Mouse (Mus musculus): ENCODE data around the gene Ankrd13c. TPM values are rescaled to one million over a fixed set of nuclear protein-coding genes. Genes with fewer than 3 reads are reported as not detected.

Gene Ankrd13c
- polyA plus RNA-seq (2014; fragmentation: Nextera tagmentation; extraction: Ambion mirVana): 26.5 and 28.6 TPM in 2 replicates

DNA sequence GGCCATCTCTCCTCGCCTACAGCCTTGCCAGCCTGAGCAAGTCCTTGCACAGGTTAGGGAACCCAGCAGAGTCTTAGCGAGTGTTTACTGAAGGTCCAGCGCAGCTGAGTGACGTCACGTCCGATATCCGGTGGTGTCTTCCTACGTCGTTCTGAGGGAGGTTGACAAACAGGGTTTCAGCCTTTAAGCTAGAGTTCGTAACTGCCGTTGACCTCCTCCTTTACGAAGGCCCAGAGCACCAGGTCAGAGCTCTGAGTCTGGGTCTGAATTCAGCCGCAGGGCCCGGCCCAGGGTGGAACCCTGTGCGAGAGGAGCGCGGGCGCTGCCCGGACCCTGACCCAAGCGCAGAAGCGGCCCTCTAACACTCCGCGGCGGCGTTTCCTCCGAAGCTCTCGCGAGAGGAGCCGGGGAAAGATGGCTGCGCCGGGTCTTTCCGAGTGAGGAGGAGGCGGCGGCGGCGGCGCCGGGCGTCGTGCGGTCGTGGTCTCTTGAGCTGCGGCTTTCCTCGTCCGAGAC is at the start of gene Ankrd13c:
Ankrd13c (plus strand) TSS at position 397 of the 516 bp plus-strand sequence.
- Histone ChIP-seq H3K4me3 (ENCODE audit: low read depth, low read length) (peak within 1 kb of the TSS; percentile 97), H3K4me2 (peak within 1 kb of the TSS; percentile 90), H3K27me3 (replicated peaks; ENCODE audit: control insufficient read depth, insufficient read depth, low read length) (no peaks in the 10 kb centered on the region), H3K27ac (ENCODE audit: low read depth, low read length) (peak within 1 kb of the TSS; percentile 94), H3K4me1 (replicated peaks; ENCODE audit: control insufficient read depth, insufficient read depth, low read length) (no peaks in the 10 kb centered on the region), H3K9ac (ENCODE audit: low read depth, low read length) (peak within 1 kb of the TSS; percentile 95), H3K36me3 (ENCODE audit: control insufficient read depth, insufficient read depth, low read length) (no peaks in the 10 kb centered on the region), H3K9me3 (ENCODE audit: control insufficient read depth, low read length) (no peaks in the 10 kb centered on the region)
- DNase-seq (ENCODE audit: low spot score): peak; percentile 91
- peak; percentile 94 for ATAC-seq (replicated peaks; ENCODE audit: low FRiP score)
- under 1% methylated on average over 45 of the region's 45 CpGs for WGBS

DNA sequence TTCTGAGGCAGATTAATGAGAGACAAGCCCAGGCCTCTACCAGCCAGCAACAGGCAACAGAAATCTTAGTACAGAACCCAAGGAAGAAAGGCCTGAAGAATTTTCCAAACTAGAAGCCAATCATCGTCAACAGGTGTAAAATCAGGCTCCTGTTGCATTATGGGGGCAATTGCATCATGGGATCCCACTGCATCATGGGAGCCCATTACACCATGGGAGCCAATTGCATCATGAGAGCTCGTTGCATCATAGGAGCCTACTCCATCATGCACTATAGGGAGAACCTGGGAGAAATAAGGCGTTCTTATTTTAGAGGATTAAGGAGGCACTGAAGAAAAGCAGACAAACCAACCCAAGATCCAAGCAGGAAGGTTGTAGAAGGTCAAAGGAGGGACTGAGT is 49.4 kb upstream of the Ankrd13c start:
- Histone ChIP-seq H3K36me3 (ENCODE audit: control insufficient read depth, insufficient read depth, low read length) (no peaks in the 10 kb centered on the region), H3K4me3 (ENCODE audit: low read depth, low read length) (no peak overlapping the region), H3K4me2 (no peak overlapping the region), H3K9me3 (ENCODE audit: control insufficient read depth, low read length) (no peaks in the 10 kb centered on the region), H3K27me3 (replicated peaks; ENCODE audit: control insufficient read depth, insufficient read depth, low read length) (no peaks in the 10 kb centered on the region), H3K9ac (ENCODE audit: low read depth, low read length) (no peak overlapping the region), H3K4me1 (replicated peaks; ENCODE audit: control insufficient read depth, insufficient read depth, low read length) (no peaks in the 10 kb centered on the region), H3K27ac (ENCODE audit: low read depth, low read length) (no peak overlapping the region)
- 76% methylated on average over 3 of the region's 3 CpGs for WGBS
- ATAC-seq (replicated peaks; ENCODE audit: low FRiP score) (no peak), DNase-seq (ENCODE audit: low spot score) (no peak)

DNA sequence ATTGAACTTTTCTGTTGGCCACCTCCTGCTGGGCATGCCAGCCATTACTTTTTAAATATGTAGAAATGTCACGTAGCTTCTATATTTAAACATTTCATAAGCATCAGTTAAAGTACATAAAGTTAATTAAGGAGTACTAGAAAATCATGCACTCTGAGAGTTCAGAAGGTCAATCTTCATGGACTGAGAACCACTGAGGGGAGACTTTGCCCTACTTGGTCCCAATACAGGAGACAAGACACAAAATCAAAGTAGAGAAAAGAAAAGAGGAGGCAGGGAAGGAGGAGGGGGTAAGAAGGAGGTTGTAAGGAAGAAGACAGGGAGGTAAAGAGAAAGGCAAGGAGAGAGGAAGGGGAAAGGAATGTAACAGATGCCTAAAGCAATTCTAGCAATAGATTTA is 47.1 kb upstream of the Ankrd13c start:
- H3K4me2 ChIP-seq: no peak overlapping the region
- H3K27me3 ChIP-seq (replicated peaks; ENCODE audit: control insufficient read depth, insufficient read depth, low read length): no peaks in the 10 kb centered on the region
- H3K4me3 ChIP-seq (ENCODE audit: low read depth, low read length): no peak overlapping the region
- H3K9me3 ChIP-seq (ENCODE audit: control insufficient read depth, low read length): no peaks in the 10 kb centered on the region
- H3K4me1 ChIP-seq (replicated peaks; ENCODE audit: control insufficient read depth, insufficient read depth, low read length): no peaks in the 10 kb centered on the region
- no peak overlapping the region for H3K9ac ChIP-seq (ENCODE audit: low read depth, low read length)
- DNase-seq (ENCODE audit: low spot score): no peak
- H3K36me3 ChIP-seq (ENCODE audit: control insufficient read depth, insufficient read depth, low read length): no peaks in the 10 kb centered on the region
- no peak overlapping the region for H3K27ac ChIP-seq (ENCODE audit: low read depth, low read length)
- WGBS: 91% methylated on average over 1 of the region's 1 CpGs
- no peak for ATAC-seq (replicated peaks; ENCODE audit: low FRiP score)

DNA sequence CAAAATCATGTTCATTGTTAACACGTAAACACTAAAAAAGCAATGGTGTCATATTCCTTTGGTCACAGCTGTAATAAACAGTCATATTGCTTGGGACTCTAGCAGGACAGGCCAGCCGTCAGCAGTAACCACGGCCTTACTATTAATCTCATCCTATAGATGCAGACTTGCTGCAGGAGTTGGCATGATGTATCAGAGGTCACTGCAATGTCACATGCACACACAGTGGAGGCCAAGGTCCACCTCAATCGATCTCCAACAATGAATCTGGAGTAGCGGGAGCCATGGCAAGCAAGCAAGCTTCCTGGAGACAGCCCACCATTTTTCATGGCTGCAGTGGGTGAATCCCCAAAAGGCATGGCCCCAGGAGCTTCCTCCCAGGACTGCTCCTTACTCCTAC is 45.3 kb upstream of the Ankrd13c start:
- no peaks in the 10 kb centered on the region for H3K9me3 ChIP-seq (ENCODE audit: control insufficient read depth, low read length)
- no peak overlapping the region for H3K27ac ChIP-seq (ENCODE audit: low read depth, low read length)
- no peaks in the 10 kb centered on the region for H3K36me3 ChIP-seq (ENCODE audit: control insufficient read depth, insufficient read depth, low read length)
- DNase-seq (ENCODE audit: low spot score) (no peak), ATAC-seq (replicated peaks; ENCODE audit: low FRiP score) (no peak)
- no peak overlapping the region for H3K9ac ChIP-seq (ENCODE audit: low read depth, low read length)
- 79% methylated on average over 5 of the region's 5 CpGs for WGBS
- no peak overlapping the region for H3K4me2 ChIP-seq
- no peak overlapping the region for H3K4me3 ChIP-seq (ENCODE audit: low read depth, low read length)
- no peaks in the 10 kb centered on the region for H3K27me3 ChIP-seq (replicated peaks; ENCODE audit: control insufficient read depth, insufficient read depth, low read length)
- no peaks in the 10 kb centered on the region for H3K4me1 ChIP-seq (replicated peaks; ENCODE audit: control insufficient read depth, insufficient read depth, low read length)

DNA sequence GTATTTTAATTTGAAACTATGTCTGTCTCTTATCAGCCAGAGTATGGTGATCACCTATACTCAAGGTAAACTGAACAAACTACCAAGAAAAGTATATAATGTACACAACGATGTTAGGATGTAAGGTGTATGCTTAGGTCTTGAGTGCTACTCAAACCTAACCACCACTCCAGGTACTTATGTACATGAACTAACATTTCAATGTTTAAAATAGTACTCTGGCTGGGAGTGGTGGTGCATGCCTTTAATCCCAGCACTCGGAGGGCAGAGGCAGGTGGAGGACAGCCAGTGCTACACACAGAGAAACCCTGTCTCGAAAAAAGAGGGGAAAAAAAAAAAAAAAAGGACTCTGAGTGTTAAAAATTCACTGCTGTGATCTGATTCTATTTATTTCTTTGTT is 38.9 kb upstream of the Ankrd13c start:
- no peak overlapping the region for H3K27ac ChIP-seq (ENCODE audit: low read depth, low read length)
- no peak overlapping the region for H3K4me3 ChIP-seq (ENCODE audit: low read depth, low read length)
- no peaks in the 10 kb centered on the region for H3K27me3 ChIP-seq (replicated peaks; ENCODE audit: control insufficient read depth, insufficient read depth, low read length)
- 68% methylated on average over 3 of the region's 3 CpGs for WGBS
- H3K4me2 ChIP-seq: no peak overlapping the region
- H3K4me1 ChIP-seq (replicated peaks; ENCODE audit: control insufficient read depth, insufficient read depth, low read length): no peaks in the 10 kb centered on the region
- no peaks in the 10 kb centered on the region for H3K9me3 ChIP-seq (ENCODE audit: control insufficient read depth, low read length)
- DNase-seq (ENCODE audit: low spot score) (no peak), ATAC-seq (replicated peaks; ENCODE audit: low FRiP score) (no peak; the same call in 1 of the 2 replicates)
- H3K9ac ChIP-seq (ENCODE audit: low read depth, low read length): no peak overlapping the region
- H3K36me3 ChIP-seq (ENCODE audit: control insufficient read depth, insufficient read depth, low read length): no peaks in the 10 kb centered on the region

DNA sequence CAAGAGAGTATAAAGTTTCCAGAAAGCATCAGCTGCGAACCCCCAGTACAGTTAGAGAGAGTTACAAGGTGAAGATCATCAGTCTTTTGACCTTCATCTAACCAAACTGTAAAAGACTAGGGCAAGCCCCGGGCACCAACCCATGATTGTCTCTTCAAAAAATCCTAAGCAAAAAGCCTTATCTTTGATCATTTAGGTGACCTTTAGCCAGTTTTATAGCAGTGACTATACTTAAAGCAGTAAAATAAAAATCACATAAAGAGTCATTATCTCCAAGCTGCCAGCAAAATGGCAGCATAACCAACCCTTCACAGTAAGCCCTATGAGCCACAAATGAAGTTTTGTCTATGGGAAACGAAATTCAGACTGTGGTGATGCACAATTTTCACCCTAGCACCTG is 36.8 kb upstream of the Ankrd13c start:
- Histone ChIP-seq H3K9ac (ENCODE audit: low read depth, low read length) (no peak overlapping the region), H3K4me3 (ENCODE audit: low read depth, low read length) (no peak overlapping the region), H3K36me3 (ENCODE audit: control insufficient read depth, insufficient read depth, low read length) (no peaks in the 10 kb centered on the region), H3K4me2 (no peak overlapping the region), H3K27ac (ENCODE audit: low read depth, low read length) (no peak overlapping the region), H3K27me3 (replicated peaks; ENCODE audit: control insufficient read depth, insufficient read depth, low read length) (no peaks in the 10 kb centered on the region), H3K4me1 (replicated peaks; ENCODE audit: control insufficient read depth, insufficient read depth, low read length) (no peaks in the 10 kb centered on the region), H3K9me3 (ENCODE audit: control insufficient read depth, low read length) (no peaks in the 10 kb centered on the region)
- 70% methylated on average over 3 of the region's 3 CpGs for WGBS
- no peak for DNase-seq (ENCODE audit: low spot score)
- ATAC-seq (replicated peaks; ENCODE audit: low FRiP score): no peak

DNA sequence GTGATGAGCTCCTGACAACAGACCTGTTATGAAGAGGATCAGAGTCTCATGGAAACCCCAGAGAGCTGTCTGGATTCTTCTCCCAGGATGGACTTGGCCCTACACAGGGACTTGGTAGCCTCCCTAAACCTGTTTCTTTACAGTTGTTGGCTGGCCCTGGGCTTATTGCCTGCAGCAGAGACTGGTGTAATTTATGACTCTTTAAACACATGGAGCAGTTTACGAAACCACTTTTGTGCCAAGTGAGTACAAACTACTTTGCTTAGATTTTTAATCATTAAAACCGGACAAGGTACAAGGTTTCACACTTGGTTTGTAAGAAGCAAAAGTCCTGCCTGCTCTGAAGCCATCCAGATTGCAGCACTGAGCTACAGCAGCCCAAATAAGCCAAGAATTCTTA is 34.9 kb upstream of the Ankrd13c start:
- no peaks in the 10 kb centered on the region for H3K36me3 ChIP-seq (ENCODE audit: control insufficient read depth, insufficient read depth, low read length)
- H3K9ac ChIP-seq (ENCODE audit: low read depth, low read length): no peak overlapping the region
- H3K27ac ChIP-seq (ENCODE audit: low read depth, low read length): no peak overlapping the region
- no peak for DNase-seq (ENCODE audit: low spot score)
- no peak for ATAC-seq (replicated peaks; ENCODE audit: low FRiP score)
- H3K4me2 ChIP-seq: no peak overlapping the region
- WGBS: 86% methylated on average over 2 of the region's 2 CpGs
- H3K4me3 ChIP-seq (ENCODE audit: low read depth, low read length): no peak overlapping the region
- no peaks in the 10 kb centered on the region for H3K27me3 ChIP-seq (replicated peaks; ENCODE audit: control insufficient read depth, insufficient read depth, low read length)
- H3K9me3 ChIP-seq (ENCODE audit: control insufficient read depth, low read length): no peaks in the 10 kb centered on the region
- no peaks in the 10 kb centered on the region for H3K4me1 ChIP-seq (replicated peaks; ENCODE audit: control insufficient read depth, insufficient read depth, low read length)

DNA sequence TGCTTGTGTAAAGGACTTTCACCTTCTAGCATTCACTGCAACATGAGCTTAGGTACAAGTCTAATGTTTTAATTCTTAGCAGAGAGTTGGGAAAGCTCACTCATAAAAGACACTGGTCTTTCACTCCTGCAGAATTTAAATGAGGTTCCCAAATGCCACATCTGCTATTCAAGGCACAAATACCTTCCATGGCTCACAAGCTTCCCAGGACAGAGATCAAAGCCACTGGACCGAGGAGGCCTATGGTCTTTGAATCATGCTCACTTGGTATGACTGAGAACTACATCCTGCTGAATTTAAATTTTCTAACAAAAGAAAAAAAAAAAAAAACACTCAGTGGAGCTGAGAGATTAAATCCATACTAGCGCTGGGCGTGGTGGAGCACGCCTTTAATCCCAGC is 30.7 kb upstream of the Ankrd13c start:
- H3K4me1 ChIP-seq (replicated peaks; ENCODE audit: control insufficient read depth, insufficient read depth, low read length): no peaks in the 10 kb centered on the region
- H3K4me3 ChIP-seq (ENCODE audit: low read depth, low read length): no peak overlapping the region
- 88% methylated on average over 4 of the region's 4 CpGs for WGBS
- no peak overlapping the region for H3K9ac ChIP-seq (ENCODE audit: low read depth, low read length)
- DNase-seq (ENCODE audit: low spot score) (no peak), ATAC-seq (replicated peaks; ENCODE audit: low FRiP score) (no peak)
- no peak overlapping the region for H3K4me2 ChIP-seq
- no peaks in the 10 kb centered on the region for H3K36me3 ChIP-seq (ENCODE audit: control insufficient read depth, insufficient read depth, low read length)
- H3K9me3 ChIP-seq (ENCODE audit: control insufficient read depth, low read length): no peaks in the 10 kb centered on the region
- H3K27me3 ChIP-seq (replicated peaks; ENCODE audit: control insufficient read depth, insufficient read depth, low read length): no peaks in the 10 kb centered on the region
- no peak overlapping the region for H3K27ac ChIP-seq (ENCODE audit: low read depth, low read length)

DNA sequence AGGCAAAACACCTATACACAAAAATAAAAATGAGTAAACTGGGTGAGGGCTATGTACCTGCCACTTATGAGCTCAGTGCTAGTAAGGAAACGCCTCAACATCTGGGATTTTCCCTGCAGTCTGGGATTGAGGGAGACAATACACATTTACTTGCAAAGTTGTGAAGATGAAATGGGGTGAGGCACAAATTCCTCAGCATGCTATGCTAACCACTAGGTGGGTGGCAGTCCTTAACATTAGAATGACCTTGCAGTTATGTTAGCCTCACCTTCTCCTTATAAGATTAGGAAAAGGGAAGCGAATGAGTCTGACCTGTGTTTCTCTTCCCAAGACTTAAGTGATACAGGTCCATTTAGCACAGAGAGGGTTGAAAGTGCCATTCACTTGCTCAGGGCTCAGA is 25.7 kb upstream of the Ankrd13c start:
- WGBS: 78% methylated on average over 2 of the region's 2 CpGs
- ATAC-seq (replicated peaks; ENCODE audit: low FRiP score): no peak
- no peak overlapping the region for H3K9ac ChIP-seq (ENCODE audit: low read depth, low read length)
- H3K4me1 ChIP-seq (replicated peaks; ENCODE audit: control insufficient read depth, insufficient read depth, low read length): no peaks in the 10 kb centered on the region; the same call in 1 of the 2 replicates
- peaks cover 2% of the 10 kb centered on the region; the same call in 1 of the 2 replicates for H3K27me3 ChIP-seq (replicated peaks; ENCODE audit: control insufficient read depth, insufficient read depth, low read length)
- H3K9me3 ChIP-seq (ENCODE audit: control insufficient read depth, low read length): no peaks in the 10 kb centered on the region
- no peak for DNase-seq (ENCODE audit: low spot score)
- H3K36me3 ChIP-seq (ENCODE audit: control insufficient read depth, insufficient read depth, low read length): no peaks in the 10 kb centered on the region
- no peak overlapping the region for H3K4me3 ChIP-seq (ENCODE audit: low read depth, low read length)
- no peak overlapping the region for H3K27ac ChIP-seq (ENCODE audit: low read depth, low read length)
- H3K4me2 ChIP-seq: no peak overlapping the region

Data from liver, embryonic 11.5 days (tissue).